Mouse (Mus musculus): ENCODE results near the gene Camk2d.

The Camk2d gene

GRCm38 (mm10) chr3:126652361-126652760, 56.3 kb downstream of the Camk2d start:
- DNase-seq (ENCODE audit: low spot score in 2 of 2): no peak

- DNase-seq (ENCODE audit: low spot score in 2 of 2): no peak
Measured at GRCm38 (mm10) chr3:126653118-126653517, 57.0 kb downstream of the Camk2d start.

GRCm38 (mm10) chr3:126656173-126656572, 60.1 kb downstream of the Camk2d start:
- no peak for DNase-seq (ENCODE audit: low spot score in 2 of 2)

GRCm38 (mm10) chr3:126657895-126658294, 61.8 kb downstream of the Camk2d start:
- DNase-seq (ENCODE audit: low spot score in 2 of 2): no peak

GRCm38 (mm10) chr3:126658791-126659190, 62.7 kb downstream of the Camk2d start:
- no peak for DNase-seq (ENCODE audit: low spot score in 2 of 2)

- no peak for DNase-seq (ENCODE audit: low spot score in 2 of 2)
Measured at GRCm38 (mm10) chr3:126659235-126659634, 63.1 kb downstream of the Camk2d start.

GRCm38 (mm10) chr3:126659832-126660564, 63.9 kb downstream of the Camk2d start:
- DNase-seq (ENCODE audit: low spot score in 2 of 2): no peak

- no peak for DNase-seq (ENCODE audit: low spot score in 2 of 2)
Measured at GRCm38 (mm10) chr3:126660575-126660974, 64.5 kb downstream of the Camk2d start.

GRCm38 (mm10) chr3:126660986-126661385, 64.9 kb downstream of the Camk2d start:
- DNase-seq (ENCODE audit: low spot score in 2 of 2): no peak

- no peak for DNase-seq (ENCODE audit: low spot score in 2 of 2)
Measured at GRCm38 (mm10) chr3:126661920-126662319, 65.8 kb downstream of the Camk2d start.

- DNase-seq (ENCODE audit: low spot score in 2 of 2): no peak
Measured at GRCm38 (mm10) chr3:126663436-126663835, 67.3 kb downstream of the Camk2d start.

- no peak for DNase-seq (ENCODE audit: low spot score in 2 of 2)
Measured at GRCm38 (mm10) chr3:126665866-126666265, 69.8 kb downstream of the Camk2d start.

GRCm38 (mm10) chr3:126667019-126667418, 70.9 kb downstream of the Camk2d start:
- no peak for DNase-seq (ENCODE audit: low spot score in 2 of 2)

GRCm38 (mm10) chr3:126667451-126667850, 71.3 kb downstream of the Camk2d start:
- peak; percentile 39 to 59 for DNase-seq (ENCODE audit: low spot score in 2 of 2)

GRCm38 (mm10) chr3:126668123-126668522, 72.0 kb downstream of the Camk2d start:
- DNase-seq (ENCODE audit: low spot score in 2 of 2): no peak

GRCm38 (mm10) chr3:126668692-126669091, 72.6 kb downstream of the Camk2d start:
- DNase-seq (ENCODE audit: low spot score in 2 of 2): no peak

GRCm38 (mm10) chr3:126670413-126670812, 74.3 kb downstream of the Camk2d start:
- no peak for DNase-seq (ENCODE audit: low spot score in 2 of 2)

- DNase-seq (ENCODE audit: low spot score in 2 of 2): no peak
Measured at GRCm38 (mm10) chr3:126671292-126671691, 75.2 kb downstream of the Camk2d start.

GRCm38 (mm10) chr3:126681051-126681450, 84.9 kb downstream of the Camk2d start:
- DNase-seq (ENCODE audit: low spot score in 2 of 2): no peak

GRCm38 (mm10) chr3:126681996-126682395, 85.9 kb downstream of the Camk2d start:
- no peak for DNase-seq (ENCODE audit: low spot score in 2 of 2)

GRCm38 (mm10) chr3:126685363-126685762, 89.3 kb downstream of the Camk2d start:
- DNase-seq (ENCODE audit: low spot score in 2 of 2): no peak

- DNase-seq (ENCODE audit: low spot score in 2 of 2): no peak
Measured at GRCm38 (mm10) chr3:126687150-126687549, 91.0 kb downstream of the Camk2d start.

GRCm38 (mm10) chr3:126688516-126688915, 92.4 kb downstream of the Camk2d start:
- DNase-seq (ENCODE audit: low spot score in 2 of 2): no peak

Data from frontal cortex, postnatal 36 days (tissue).